30 mouse cellular contexts compared by ENCODE assay signal in genomic region chr3:86423828-86424227, GRCm38 (mm10).
DNase-seq lines count a peak whose midpoint lies in the region; ATAC-seq and TF ChIP-seq lines count a peak whose summit lies in the region.
"Had no signal": no experiment of that assay in that cellular context is flagged by ENCODE, and none has a peak within 500 bp of the region (broad histone marks: within the 10 kb centered on the region; RNA-seq: fewer than 3 reads in every experiment).

No protein-coding gene starts in this region.

- no peak overlapping the region for H3K9ac ChIP-seq in liver, embryonic 11.5 days (ENCODE audit: low read depth, low read length)
- no peak overlapping the region for H3K9ac ChIP-seq in liver, embryonic 16.5 days (ENCODE audit: low read depth, low read length)
- H3K9ac ChIP-seq: forebrain, embryonic 15.5 days; kidney, embryonic 15.5 days; limb, embryonic 12.5 days; midbrain, embryonic 15.5 days had no signal

- WGBS in liver, embryonic 11.5 days: 70% methylated on average over 2 of the region's 2 CpGs
- 43% methylated on average over 2 of the region's 2 CpGs for WGBS in liver, embryonic 16.5 days (ENCODE audit: insufficient replicate concordance)
- WGBS in lung, adult 2 months: 93% methylated on average over 2 of the region's 2 CpGs

- no peak for TF ChIP-seq POLR2A in lung, adult 2 months (IDR thresholded peaks at IDR 0.05; ENCODE audit: borderline replicate concordance, extremely low read depth, low read depth, low read length)

- no peak overlapping the region for H3K4me3 ChIP-seq in liver, embryonic 11.5 days (ENCODE audit: low read depth, low read length)
- H3K4me3 ChIP-seq in liver, embryonic 16.5 days (ENCODE audit: low read depth, low read length): no peak overlapping the region
- no peak overlapping the region for H3K4me3 ChIP-seq in lung, adult 2 months (replicated peaks; ENCODE audit: extremely low read depth, low read depth, low read length)
- H3K4me3 ChIP-seq: forebrain, embryonic 10.5 days; forebrain, embryonic 15.5 days; gastrocnemius, adult 2 months; hindbrain, embryonic 10.5 days; kidney, embryonic 15.5 days; left cerebral cortex, adult 2 months; limb, embryonic 12.5 days; midbrain, embryonic 10.5 days; midbrain, embryonic 15.5 days had no signal

- no peaks in the 10 kb centered on the region for H3K36me3 ChIP-seq in liver, embryonic 11.5 days (ENCODE audit: control insufficient read depth, insufficient read depth, low read length)
- no peaks in the 10 kb centered on the region for H3K36me3 ChIP-seq in liver, embryonic 16.5 days (ENCODE audit: control insufficient read depth, insufficient read depth)
- H3K36me3 ChIP-seq: forebrain, embryonic 10.5 days; forebrain, embryonic 15.5 days; hindbrain, embryonic 10.5 days; kidney, embryonic 15.5 days; limb, embryonic 12.5 days; midbrain, embryonic 10.5 days; midbrain, embryonic 15.5 days had no signal

- no peaks in the 10 kb centered on the region for H3K9me3 ChIP-seq in liver, embryonic 11.5 days (ENCODE audit: control insufficient read depth, low read length)
- no peaks in the 10 kb centered on the region for H3K9me3 ChIP-seq in liver, embryonic 16.5 days (replicated peaks; ENCODE audit: control insufficient read depth, low read length)
- H3K9me3 ChIP-seq: forebrain, embryonic 10.5 days; forebrain, embryonic 15.5 days; hindbrain, embryonic 10.5 days; kidney, embryonic 15.5 days; limb, embryonic 12.5 days; midbrain, embryonic 10.5 days; midbrain, embryonic 15.5 days had no signal

- H3K4me1 ChIP-seq in liver, embryonic 11.5 days (replicated peaks; ENCODE audit: control insufficient read depth, insufficient read depth, low read length): peaks cover 9% of the 10 kb centered on the region
- H3K4me1 ChIP-seq in liver, embryonic 16.5 days (ENCODE audit: control insufficient read depth, low read depth, low read length): no peaks in the 10 kb centered on the region; the same call in 1 of the 2 replicates
- no peaks in the 10 kb centered on the region for H3K4me1 ChIP-seq in lung, adult 2 months (ENCODE audit: control insufficient read depth, insufficient read depth, low read length)
- H3K4me1 ChIP-seq: forebrain, embryonic 10.5 days; forebrain, embryonic 15.5 days; hindbrain, embryonic 10.5 days; kidney, embryonic 15.5 days; limb, embryonic 12.5 days; midbrain, embryonic 10.5 days; midbrain, embryonic 15.5 days had no signal

- peak overlapping the region; percentile 38 for H3K4me2 ChIP-seq in liver, embryonic 11.5 days
- H3K4me2 ChIP-seq in liver, embryonic 16.5 days (ENCODE audit: low read depth, low read length): no peak overlapping the region
- H3K4me2 ChIP-seq: forebrain, embryonic 15.5 days; kidney, embryonic 15.5 days; limb, embryonic 12.5 days; midbrain, embryonic 15.5 days had no signal

- no peak overlapping the region for H3K27ac ChIP-seq in liver, embryonic 11.5 days (ENCODE audit: low read depth, low read length)
- H3K27ac ChIP-seq in liver, embryonic 16.5 days (ENCODE audit: low read length): no peak overlapping the region
- H3K27ac ChIP-seq: forebrain, embryonic 10.5 days; forebrain, embryonic 15.5 days; gastrocnemius, adult 2 months; hindbrain, embryonic 10.5 days; kidney, embryonic 15.5 days; left cerebral cortex, adult 2 months; limb, embryonic 12.5 days; macrophage; midbrain, embryonic 10.5 days; midbrain, embryonic 15.5 days; stomach, postnatal 0 days had no signal

- ATAC-seq in liver, embryonic 11.5 days (replicated peaks; ENCODE audit: low FRiP score): peak; percentile 90
- peak; percentile 69 for ATAC-seq in liver, embryonic 16.5 days (ENCODE audit: low read depth)
- ATAC-seq: CD4-positive, CD25-positive, alpha-beta regulatory T cell, adult 4 months; forebrain, embryonic 15.5 days; hindbrain, embryonic 16.5 days; midbrain, embryonic 15.5 days had no signal

- H3K27me3 ChIP-seq in liver, embryonic 11.5 days (replicated peaks; ENCODE audit: control insufficient read depth, insufficient read depth, low read length): no peaks in the 10 kb centered on the region
- H3K27me3 ChIP-seq in liver, embryonic 16.5 days (ENCODE audit: control insufficient read depth, insufficient read depth, low read depth, low read length): no peaks in the 10 kb centered on the region
- H3K27me3 ChIP-seq: forebrain, embryonic 15.5 days; kidney, embryonic 15.5 days; limb, embryonic 12.5 days; midbrain, embryonic 15.5 days had no signal

- TF ChIP-seq CTCF in lung, adult 2 months (IDR thresholded peaks at IDR 0.05; ENCODE audit: insufficient read depth, low read length): no peak

- DNase-seq in c-Kit-positive CD71-positive TER-119-positive erythroid progenitor cells, embryonic 14.5 days (ENCODE audit: low spot score): peak; percentile 23
- DNase-seq in liver, embryonic 11.5 days (ENCODE audit: low spot score): no peak
- DNase-seq in lung, adult 2 months: no peak
- DNase-seq in neural tube, embryonic 10.5 days (ENCODE audit: extremely low spot score, low spot score): no peak
- DNase-seq in heart, adult 18-20 months: no peak
- DNase-seq in adrenal gland, postnatal 25 days: no peak
- DNase-seq: adrenal gland, adult 8-10 months; cerebellum, adult 18-20 months; cerebellum, postnatal 10 days; gastrocnemius, adult 2 months; kidney, adult 18-20 months; lung, adult 18-20 months; lung, postnatal 10 days; right cerebral cortex, adult 18-20 months; right cerebral cortex, postnatal 4 days; thymus, adult 18-20 months; thymus, postnatal 25 days had no signal
